Mouse (Mus musculus) small intestine, adult 2 months (tissue): ENCODE results near the gene Nicn1. TPM values are rescaled to one million over a fixed set of nuclear protein-coding genes. Genes with fewer than 3 reads are reported as not detected.

Experiments
- H3K27ac ChIP-seq: fragments of 200-500 bp; 2 replicates; pipeline ENCODE4 v1.5.1; 2012; ENCODE audit warnings: low read depth, low read length, control low read depth, inconsistent platforms; ENCODE audit not compliant: insufficient read depth
- H3K27me3 ChIP-seq: fragments of 200-500 bp; 2 replicates; pipeline ENCODE4 v1.6.1; 2012; ENCODE audit warnings: mild to moderate bottlenecking, moderate library complexity, low read length, inconsistent platforms; ENCODE audit not compliant: control insufficient read depth, insufficient read depth
- H3K36me3 ChIP-seq: fragments of 200-500 bp; 2 replicates; pipeline ENCODE4 v1.6.1; 2012; ENCODE audit warnings: mild to moderate bottlenecking, low read length, control low read depth, inconsistent platforms; ENCODE audit not compliant: control insufficient read depth, insufficient read depth
- H3K4me1 ChIP-seq: fragments of 200-500 bp; 2 replicates; pipeline ENCODE4 v1.6.1; 2012; ENCODE audit warnings: low read length, inconsistent platforms, mixed read lengths; ENCODE audit not compliant: control insufficient read depth, insufficient read depth, insufficient read length
- H3K4me3 ChIP-seq: fragments of 200-500 bp; 2 replicates; pipeline ENCODE4 v1.5.1; 2012; ENCODE audit warnings: low read depth, mild to moderate bottlenecking, control low read depth, inconsistent platforms, low read length, moderate library complexity
- CTCF ChIP-seq: fragments of 200-500 bp; IDR thresholded peaks from 2 replicates; pipeline ENCODE4 v1.5.1; 2012; ENCODE audit warnings: low read depth, mild to moderate bottlenecking, control low read depth, inconsistent platforms, low read length, moderate library complexity, mixed read lengths; ENCODE audit not compliant: insufficient replicate concordance, insufficient read length; ENCODE audit errors: extremely low read depth
- POLR2A ChIP-seq: fragments of 200-500 bp; IDR thresholded peaks from 2 replicates; pipeline ENCODE4 v1.6.1; 2012; ENCODE audit warnings: low read depth, mild to moderate bottlenecking, control low read depth, inconsistent platforms, low read length, moderate library complexity
- WGBS: fragments of 180-500 bp; shearing (Covaris S2); methylation state at CpG from one replicate; pipeline ENCODE4 v1.1.7; 2018; 5-methylcytosine and 5-hydroxymethylcytosine counted together
- polyA plus RNA-seq: library from polyadenylated mRNA; depleted of rRNA; stranded (reverse); fragments of >200 nt; gene quantifications from 2 replicates; pipeline ENCODE4 v1.2.3, GENCODE M21; 2012; rRNA removed

Gene Nicn1
- polyA plus RNA-seq, 1 experiment, result 3.9 TPM

DNA sequence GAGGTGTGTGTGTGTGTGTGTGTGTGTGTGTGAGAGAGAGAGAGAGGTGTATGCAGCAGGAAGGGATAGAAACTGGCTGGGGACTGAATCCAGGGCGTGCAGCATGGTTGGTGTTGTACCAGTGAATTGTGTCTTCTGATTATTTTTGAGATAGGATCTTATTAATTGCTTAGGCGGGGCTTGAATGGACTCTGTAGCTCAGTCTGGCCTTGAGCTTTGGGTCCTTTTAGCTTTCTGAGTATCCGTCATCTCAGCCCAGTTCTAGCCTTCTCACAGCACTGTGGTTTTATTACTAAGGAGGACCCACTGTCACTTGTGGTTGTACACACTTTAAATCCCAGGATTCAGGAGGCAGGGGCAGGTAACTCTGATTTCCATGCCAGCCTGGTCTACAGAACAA lies 53.1 kb downstream of the Nicn1 start:
- no peaks in the 10 kb centered on the region for H3K36me3 ChIP-seq

DNA sequence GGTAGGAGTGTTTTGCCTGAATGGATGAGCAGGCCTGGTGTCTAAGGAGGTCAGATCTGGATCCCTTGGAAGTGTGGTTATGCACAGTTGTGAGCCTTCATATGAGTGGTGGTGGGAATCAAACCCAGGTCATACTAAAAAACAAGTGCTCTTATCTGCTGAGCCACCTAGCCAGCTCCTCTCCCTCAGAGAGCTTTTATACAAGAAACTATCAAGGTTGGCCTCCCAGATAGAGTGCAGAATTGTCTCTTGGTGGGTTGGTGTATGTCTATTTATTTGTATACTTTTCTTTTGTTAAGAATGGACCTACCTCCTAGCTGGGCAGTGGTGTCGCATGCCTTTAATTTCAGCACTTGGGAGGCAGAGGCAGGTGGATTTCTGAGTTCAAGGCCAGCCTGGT lies 53.6 kb downstream of the Nicn1 start:
- WGBS, result 94% methylated on average over 1 of the region's 1 CpGs
- H3K27ac ChIP-seq, result peak overlapping the region; percentile 98
- no peaks in the 10 kb centered on the region for H3K27me3 ChIP-seq
- no peak overlapping the region for H3K4me3 ChIP-seq
- H3K4me1 ChIP-seq, result peaks cover 24% of the 10 kb centered on the region; the same call in 1 of the 2 replicates
- no peak for TF ChIP-seq POLR2A
- TF ChIP-seq CTCF, result no peak
- H3K36me3 ChIP-seq, result no peaks in the 10 kb centered on the region

More for the DNA sequence above, 53.1 kb downstream of the Nicn1 start:
- Histone ChIP-seq H3K4me3 (no peak overlapping the region), H3K27ac (peak overlapping the region; percentile 98), H3K27me3 (no peaks in the 10 kb centered on the region), H3K4me1 (peaks cover 27% of the 10 kb centered on the region; the same call in 1 of the 2 replicates)
- WGBS, result 20% methylated on average over 3 of the region's 3 CpGs
- no peak for TF ChIP-seq POLR2A
- TF ChIP-seq CTCF, result no peak

DNA sequence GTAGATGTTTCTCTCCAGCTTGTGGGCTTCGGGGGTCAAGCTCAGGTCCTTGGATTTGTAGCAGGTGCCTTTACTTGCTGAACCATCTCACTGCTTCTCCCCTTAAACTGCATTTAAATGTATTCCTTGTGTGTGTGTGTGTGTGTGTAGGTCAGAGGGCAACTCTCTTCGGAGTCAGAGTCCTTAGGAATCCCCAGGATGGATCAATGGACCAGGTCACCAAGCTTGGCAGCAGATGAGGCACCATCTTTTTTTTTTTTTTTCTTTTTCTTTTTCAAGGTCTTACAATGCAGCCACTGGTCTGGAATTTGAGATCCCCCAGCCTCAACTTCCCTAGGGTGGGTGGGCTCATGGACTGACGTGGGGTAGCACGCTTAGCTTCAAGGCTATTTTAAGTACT lies 54.2 kb downstream of the Nicn1 start:
- Histone ChIP-seq H3K36me3 (no peaks in the 10 kb centered on the region), H3K4me3 (no peak overlapping the region), H3K27me3 (no peaks in the 10 kb centered on the region), H3K4me1 (peaks cover 24% of the 10 kb centered on the region; the same call in 1 of the 2 replicates), H3K27ac (peak overlapping the region; percentile 17; the same call in 1 of the 2 replicates)
- WGBS, result 81% methylated on average over 4 of the region's 4 CpGs
- TF ChIP-seq POLR2A (no peak), CTCF (no peak)

Other genes with a start within 250 kb of the Nicn1 start
- gene Gmppb, start 241.2 kb upstream of the Nicn1 start, polyA plus RNA-seq, result 34.5 and 56.7 TPM in 2 replicates
- gene Amigo3, start 237.3 kb upstream of the Nicn1 start, polyA plus RNA-seq, result 6.1 and 12.0 TPM in 2 replicates
- 0.18 and 0.35 TPM in 2 replicates for gene Mst1, start 210.0 kb upstream of the Nicn1 start, polyA plus RNA-seq
- 48.3 and 86.7 TPM in 2 replicates for gene Rnf123, start 207.1 kb upstream of the Nicn1 start, polyA plus RNA-seq
- gene Apeh, start 195.8 kb upstream of the Nicn1 start, polyA plus RNA-seq, result 127 and 189 TPM in 2 replicates
- 0.94 and 1.4 TPM in 2 replicates for gene Bsn, start 100.0 kb upstream of the Nicn1 start, polyA plus RNA-seq
- gene Dag1, start 26.5 kb upstream of the Nicn1 start, polyA plus RNA-seq, result 31.2 and 52.1 TPM in 2 replicates
- 1.4 and 1.9 TPM in 2 replicates for gene Amt, start 6.4 kb downstream of the Nicn1 start, polyA plus RNA-seq
- 30.5 and 70.2 TPM in 2 replicates for gene Rhoa, start 15.7 kb downstream of the Nicn1 start, polyA plus RNA-seq
- 19.0 and 36.7 TPM in 2 replicates for gene Tcta, start 15.7 kb downstream of the Nicn1 start, polyA plus RNA-seq
- 1,021 and 1,249 TPM in 2 replicates for gene Gpx1, start 48.5 kb downstream of the Nicn1 start, polyA plus RNA-seq
- 26.6 and 66.3 TPM in 2 replicates for gene Usp4, start 57.4 kb downstream of the Nicn1 start, polyA plus RNA-seq
- gene 1700102P08Rik, start 102.4 kb downstream of the Nicn1 start, polyA plus RNA-seq, result 0.23 TPM in 1 of 2 replicates, not detected in the other
- not detected in 2 replicates for gene Ccdc36, start 138.1 kb downstream of the Nicn1 start, polyA plus RNA-seq
- not detected in 2 replicates for gene BC048562, start 146.1 kb downstream of the Nicn1 start, polyA plus RNA-seq
- 11.8 and 20.1 TPM in 2 replicates for gene Ccdc71, start 170.1 kb downstream of the Nicn1 start, polyA plus RNA-seq
- gene Klhdc8b, start 171.2 kb downstream of the Nicn1 start, polyA plus RNA-seq, result 13.4 and 19.7 TPM in 2 replicates
- 22.3 and 23.3 TPM in 2 replicates for gene Lamb2, start 189.3 kb downstream of the Nicn1 start, polyA plus RNA-seq
- gene Usp19, start 200.2 kb downstream of the Nicn1 start, polyA plus RNA-seq, result 48.5 and 84.5 TPM in 2 replicates
- gene Qars, start 217.3 kb downstream of the Nicn1 start, polyA plus RNA-seq, result 110 and 340 TPM in 2 replicates
- 38.4 and 76.2 TPM in 2 replicates for gene Qrich1, start 226.4 kb downstream of the Nicn1 start, polyA plus RNA-seq